Mouse (Mus musculus) left cerebral cortex, postnatal 36 days (tissue): ENCODE results near the gene Npff. TPM values are rescaled to one million over a fixed set of nuclear protein-coding genes. Genes with fewer than 3 reads are reported as not detected.

Experiments
- DNase-seq, 2 experiments: peaks; one replicate each; pipeline ENCODE4 v3.0.0; 2021 to 2022; ENCODE audit warnings: low spot score in 2 of 2, mixed read lengths in 1 of 2
- intact Hi-C: fragments of 180-260 bp; cut with DNase I; formaldehyde crosslinking; loops from one replicate; pipeline ENCODE4 v1.15.1; 2025
- total RNA-seq, 2 experiments: library from RNA; stranded (reverse); gene quantifications; 2 replicates each; pipeline ENCODE4 v1.2.3; 2021

The Npff gene
- total RNA-seq, 2 experiments from 2014 or later: 1.8 to 5.1 TPM

- intact Hi-C loops: no loop called here
- no peak for DNase-seq
Measured at GRCm38 (mm10) chr15:102507561-102507960, 17.2 kb downstream of the Npff start.

GRCm38 (mm10) chr15:102506864-102507263 lies 17.9 kb downstream of the Npff start:
- no peak for DNase-seq
- intact Hi-C loops: no loop called here

DNA sequence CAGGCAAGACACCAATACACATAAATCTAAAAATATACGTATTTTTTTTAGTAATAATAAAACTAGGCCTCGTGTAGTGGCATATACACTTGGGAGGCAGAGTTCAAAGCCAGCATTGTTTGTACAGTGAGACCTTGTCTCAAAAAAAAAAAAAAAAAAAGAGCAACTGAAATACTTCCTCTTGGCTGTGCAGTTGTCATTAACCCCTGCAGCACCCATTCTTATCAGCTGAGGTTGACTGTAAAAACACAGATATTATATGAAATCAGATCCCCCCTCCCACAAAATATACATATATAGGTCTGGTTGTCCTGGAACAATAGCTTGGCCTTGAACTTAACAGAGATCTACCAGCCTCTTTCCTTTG lies 18.3 kb downstream of the Npff start:
- no peak for DNase-seq
- intact Hi-C loops: no loop called here

DNA sequence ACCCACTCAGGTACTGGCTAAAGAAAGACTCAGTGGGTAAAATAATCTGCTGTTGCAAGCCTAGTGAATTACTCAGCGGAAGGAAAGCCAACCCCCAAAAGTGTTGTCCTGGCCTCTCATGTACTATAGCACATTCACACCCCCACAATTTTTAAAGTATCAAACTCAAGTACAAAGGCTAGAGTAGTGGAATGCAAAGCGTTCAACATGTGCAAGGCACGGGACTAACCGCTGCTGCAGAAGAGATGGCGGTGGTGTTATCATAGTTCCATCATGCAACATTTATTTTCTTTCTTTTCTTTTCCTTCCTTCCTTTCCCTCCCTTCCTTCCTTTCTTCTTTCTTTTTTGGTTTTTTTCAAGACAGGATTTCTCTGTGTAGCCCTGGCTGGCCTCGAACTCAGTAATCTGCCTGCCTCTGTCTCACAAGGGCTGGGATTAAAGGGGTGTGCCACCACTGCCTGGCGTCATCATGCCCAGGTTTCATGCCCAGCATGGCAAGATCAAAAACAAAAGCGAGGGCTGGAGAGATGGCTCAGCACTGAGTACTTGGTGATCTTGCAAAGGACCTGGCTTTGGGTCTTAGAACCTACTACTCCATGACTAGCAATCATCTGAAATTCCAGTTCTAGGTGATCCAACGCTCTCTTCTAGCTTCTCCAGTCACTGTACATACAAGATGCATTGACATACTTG lies 18.8 kb downstream of the Npff start:
- no peak for DNase-seq
- intact Hi-C loops: no loop called here

DNA sequence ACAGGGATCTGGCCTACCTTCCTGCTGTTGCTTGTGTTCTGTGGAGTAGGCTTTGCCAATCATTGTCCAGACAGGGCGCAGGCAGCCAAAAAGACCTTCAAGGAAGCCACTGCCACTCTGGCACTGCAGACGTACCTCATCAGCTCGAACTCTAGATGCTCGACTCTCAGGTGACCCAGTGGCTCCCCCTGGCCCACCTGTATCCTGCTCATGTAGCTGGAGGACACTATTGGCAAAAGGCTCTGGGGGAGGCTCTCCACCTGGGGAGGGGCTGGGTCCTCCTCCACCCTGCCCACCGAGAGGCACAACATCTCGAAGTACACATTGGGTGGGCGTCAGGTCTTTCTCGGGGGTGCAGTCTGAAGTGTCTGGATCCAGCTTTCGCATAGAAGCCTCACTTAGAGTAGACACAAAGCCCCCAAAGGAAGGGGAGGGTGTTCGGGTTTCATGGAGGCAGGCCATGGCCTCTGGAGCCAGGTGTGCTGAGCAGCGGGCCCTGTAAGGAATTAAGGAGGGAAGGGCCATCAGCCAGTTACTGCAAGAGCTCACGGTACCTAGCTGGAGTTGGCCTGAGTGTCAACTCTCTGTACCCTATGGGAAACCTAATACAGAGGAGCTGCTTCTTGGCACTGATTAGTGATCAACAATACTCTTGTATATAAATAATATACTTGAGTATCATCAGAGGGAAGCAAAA lies 19.5 kb downstream of the Npff start:
- intact Hi-C loops: no loop called here
- DNase-seq: no peak

- intact Hi-C loops: no loop called here
- no peak for DNase-seq
Measured at GRCm38 (mm10) chr15:102503924-102504782, 20.6 kb downstream of the Npff start.

DNA sequence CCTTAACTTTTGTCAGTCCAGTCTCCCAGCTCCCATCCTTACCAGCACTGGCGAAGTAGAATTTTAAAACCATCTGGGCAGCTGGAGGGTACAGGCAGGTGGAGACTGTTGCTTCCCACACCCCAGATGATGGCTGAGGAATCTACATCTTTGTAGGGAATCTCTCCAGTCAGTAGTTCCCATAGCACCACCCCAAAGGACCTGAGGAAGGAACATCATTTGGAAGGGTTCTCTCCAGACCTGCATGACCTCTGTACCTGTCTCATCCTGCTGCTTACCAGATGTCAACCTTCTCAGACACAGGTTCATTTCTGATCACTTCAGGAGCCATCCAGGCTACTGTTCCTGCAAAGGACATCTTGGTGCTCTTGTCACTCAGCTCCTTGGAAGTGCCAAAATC lies 21.3 kb downstream of the Npff start, which contains the start of gene Gm10337:
TSS of gene Gm10337 (plus strand) at position 276 of the 400 bp plus-strand sequence.
- intact Hi-C loops: no loop called here
- no peak for DNase-seq

GRCm38 (mm10) chr15:102502254-102502840 lies 22.4 kb downstream of the Npff start:
- intact Hi-C loops: no loop called here
- no peak for DNase-seq

- no peak for DNase-seq
Measured at GRCm38 (mm10) chr15:102501084-102501814, 23.5 kb downstream of the Npff start.

GRCm38 (mm10) chr15:102500479-102500878 lies 24.3 kb downstream of the Npff start:
- intact Hi-C loops: no loop called here
- no peak for DNase-seq

More at GRCm38 (mm10) chr15:102501084-102501814, 23.5 kb downstream of the Npff start:
- intact Hi-C loops: no loop called here

DNA sequence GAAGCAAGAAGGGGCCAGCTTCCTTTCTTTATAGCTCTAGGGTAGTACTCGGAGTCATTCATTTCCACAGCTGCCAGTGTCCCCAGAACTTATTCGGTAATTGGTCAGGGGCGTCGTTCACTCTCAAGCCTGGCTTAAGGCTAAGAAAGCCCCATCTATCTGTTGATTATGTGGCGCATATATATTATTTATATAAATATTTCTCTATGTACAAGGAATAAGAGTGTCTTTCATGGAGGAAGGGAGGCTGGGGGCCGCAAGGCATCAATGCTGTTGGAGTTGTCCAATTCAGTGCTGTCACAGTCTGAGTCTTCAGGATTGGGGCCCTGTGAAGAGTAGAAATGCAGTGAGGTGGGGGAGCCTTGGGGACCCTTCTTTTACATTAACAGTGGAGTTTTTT lies 24.9 kb downstream of the Npff start:
- intact Hi-C loops: no loop called here
- no peak for DNase-seq

DNA sequence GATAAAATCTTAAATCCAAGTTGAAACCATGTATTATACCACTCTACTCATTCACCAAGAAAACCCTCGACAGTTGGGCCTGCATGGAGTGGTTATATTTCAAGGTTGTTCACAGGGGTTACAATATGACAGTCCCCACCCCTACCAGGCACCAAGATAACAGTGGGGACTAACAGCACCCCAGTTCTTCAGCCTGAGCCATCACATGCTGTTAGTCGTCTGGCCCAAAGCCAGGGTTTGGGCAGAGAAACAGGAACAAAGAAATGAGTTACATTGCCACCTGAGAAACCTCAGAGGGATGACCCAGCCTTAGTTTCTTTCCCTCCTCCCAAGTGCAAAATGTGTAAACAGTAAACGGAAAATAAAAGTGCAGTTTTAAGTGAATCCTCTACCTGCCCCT lies 25.4 kb downstream of the Npff start:
- no peak for DNase-seq
- intact Hi-C loops: no loop called here

DNA sequence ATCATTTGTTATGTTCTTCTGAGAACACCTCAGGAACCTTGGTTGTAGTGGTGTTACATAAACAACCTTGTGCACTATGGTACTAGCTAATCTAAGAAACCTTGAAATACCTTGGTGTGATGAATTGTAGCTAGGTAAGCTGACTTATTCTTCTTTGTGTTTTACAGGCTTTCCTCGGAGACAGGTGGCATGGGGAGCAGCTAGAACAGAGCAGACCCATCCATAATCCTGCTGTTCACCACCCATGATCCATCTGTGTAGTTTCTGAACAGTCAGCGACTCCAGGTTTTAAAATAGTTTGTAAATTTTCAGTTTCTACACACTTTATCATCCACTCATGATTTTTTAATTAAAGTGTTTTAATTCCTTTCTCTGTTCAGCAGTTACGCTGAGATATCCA lies 26.4 kb downstream of the Npff start:
- intact Hi-C loops: no loop called here
- DNase-seq: no peak

DNA sequence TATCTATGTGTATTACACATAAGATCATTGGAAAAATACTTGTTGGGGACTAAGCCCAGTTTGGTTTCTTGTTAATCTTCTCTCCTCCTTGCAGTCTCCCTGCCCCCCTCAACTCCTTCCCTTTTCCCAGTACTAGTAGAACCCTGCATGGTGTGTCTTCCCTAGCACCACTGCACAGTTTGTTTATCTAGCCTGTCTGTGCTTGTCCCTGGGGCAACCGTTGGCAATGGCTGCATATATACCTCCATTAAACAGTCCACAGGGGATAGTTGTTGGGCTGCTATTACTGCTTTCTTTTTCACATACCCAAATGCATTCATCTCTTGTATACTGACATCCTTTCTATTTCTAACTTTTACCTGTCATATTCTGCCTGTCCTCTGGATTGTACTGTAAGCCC lies 37.1 kb downstream of the Npff start:
- no peak for DNase-seq

GRCm38 (mm10) chr15:102485853-102486252 lies 38.9 kb downstream of the Npff start:
- intact Hi-C loops: no loop called here
- no peak for DNase-seq

More for the DNA sequence above, 37.1 kb downstream of the Npff start:
- intact Hi-C loops: no loop called here

- intact Hi-C loops: no loop called here
- DNase-seq: no peak
Measured at GRCm38 (mm10) chr15:102483136-102483535, 41.6 kb downstream of the Npff start.

DNA sequence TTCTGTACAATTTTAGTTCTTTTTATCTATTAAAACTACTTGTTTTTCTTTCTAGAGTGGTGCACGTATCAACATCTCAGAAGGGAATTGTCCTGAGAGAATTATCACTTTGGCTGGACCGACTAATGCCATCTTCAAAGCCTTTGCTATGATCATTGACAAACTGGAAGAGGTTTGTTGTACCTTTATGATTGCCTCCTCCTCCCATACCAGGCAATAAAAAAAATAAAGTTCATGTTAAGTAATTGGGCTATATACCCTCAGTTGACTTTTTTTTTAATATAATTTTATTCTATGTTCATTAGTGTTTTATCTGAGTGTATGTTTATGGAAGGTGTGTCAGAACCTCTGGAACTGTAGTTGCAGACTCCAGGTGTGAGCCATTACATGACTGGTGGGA lies 50.2 kb downstream of the Npff start:
- no peak for DNase-seq
- intact Hi-C loops: no loop called here
